Mouse (Mus musculus) ES-Bruce4 (cell line): ENCODE results near the gene Gm20390.

Experiments
- CTCF ChIP-seq: IDR thresholded peaks from one replicate; pipeline ENCODE4 v1.8.1; 2011; ENCODE audit warnings: low read depth, low read length
- POLR2A ChIP-seq: IDR thresholded peaks from one replicate; pipeline ENCODE4 v1.8.1; 2011; ENCODE audit warnings: low read length; ENCODE audit not compliant: insufficient read depth

- TF ChIP-seq POLR2A (no peak), CTCF (no peak)
These were observed 35.3 kb upstream of the Gm20390 start for GRCm38 (mm10) chr11:94003346-94003745.
